Mouse (Mus musculus): ENCODE measurements at regions not wholly inside any gene's neighbourhood (a gene's known extent, or its start where the extent isn't known, plus 50 kb on each side); places are given as distances from the start of the nearest gene placed in this dataset.

GRCm38 (mm10) chr10:53180751-53181151 lies 156.7 kb upstream of the Pln start:
- no peaks in the 10 kb centered on the region for H3K27me3 ChIP-seq (ENCODE audit: control insufficient read depth, insufficient read depth, low read length)
- no peak for DNase-seq (ENCODE audit: extremely low read depth, low read depth, low spot score)
- TF ChIP-seq POLR2A (IDR thresholded peaks at IDR 0.05; ENCODE audit: extremely low read depth, insufficient read depth, low read length) (no peak), CTCF (IDR thresholded peaks at IDR 0.05; ENCODE audit: low read depth, low read length) (no peak)
- no peak overlapping the region for H3K4me3 ChIP-seq (ENCODE audit: insufficient read depth, low read depth, low read length)
- no peaks in the 10 kb centered on the region for H3K36me3 ChIP-seq (ENCODE audit: control insufficient read depth, insufficient read depth, low read length)
- WGBS: 65% methylated on average over 11 of the region's 11 CpGs
- H3K4me1 ChIP-seq (ENCODE audit: control insufficient read depth, insufficient read depth, low read length): no peaks in the 10 kb centered on the region
- H3K9ac ChIP-seq (ENCODE audit: low read depth, low read length): no peak overlapping the region
- H3K27ac ChIP-seq (replicated peaks; ENCODE audit: insufficient read depth, low read depth, low read length): no peak overlapping the region
- H3K79me2 ChIP-seq (ENCODE audit: control insufficient read depth, insufficient read depth, low read length): no peaks in the 10 kb centered on the region

- H3K36me3 ChIP-seq (ENCODE audit: control insufficient read depth, insufficient read depth, low read length): no peaks in the 10 kb centered on the region
- H3K4me1 ChIP-seq (ENCODE audit: control insufficient read depth, insufficient read depth, low read length): no peaks in the 10 kb centered on the region
- no peak overlapping the region for H3K27ac ChIP-seq (replicated peaks; ENCODE audit: insufficient read depth, low read depth, low read length)
- no peaks in the 10 kb centered on the region for H3K27me3 ChIP-seq (ENCODE audit: control insufficient read depth, insufficient read depth, low read length)
- DNase-seq (ENCODE audit: extremely low read depth, low read depth, low spot score): no peak
- H3K4me3 ChIP-seq (ENCODE audit: insufficient read depth, low read depth, low read length): no peak overlapping the region
- TF ChIP-seq POLR2A (IDR thresholded peaks at IDR 0.05; ENCODE audit: extremely low read depth, insufficient read depth, low read length) (no peak), CTCF (IDR thresholded peaks at IDR 0.05; ENCODE audit: low read depth, low read length) (no peak)
- WGBS: 78% methylated on average over 9 of the region's 9 CpGs
- H3K9ac ChIP-seq (ENCODE audit: low read depth, low read length): no peak overlapping the region
- no peaks in the 10 kb centered on the region for H3K79me2 ChIP-seq (ENCODE audit: control insufficient read depth, insufficient read depth, low read length)
Observed at GRCm38 (mm10) chr10:53181413-53181812, 156.1 kb upstream of the Pln start.

GRCm38 (mm10) chr10:53208466-53208865 lies 129.0 kb upstream of the Pln start:
- no peak overlapping the region for H3K4me3 ChIP-seq (ENCODE audit: insufficient read depth, low read depth, low read length)
- no peaks in the 10 kb centered on the region for H3K36me3 ChIP-seq (ENCODE audit: control insufficient read depth, insufficient read depth, low read length)
- peaks cover 3% of the 10 kb centered on the region for H3K4me1 ChIP-seq (ENCODE audit: control insufficient read depth, insufficient read depth, low read length)
- no peak overlapping the region for H3K27ac ChIP-seq (replicated peaks; ENCODE audit: insufficient read depth, low read depth, low read length)
- no peaks in the 10 kb centered on the region for H3K27me3 ChIP-seq (ENCODE audit: control insufficient read depth, insufficient read depth, low read length)
- TF ChIP-seq CTCF (IDR thresholded peaks at IDR 0.05; ENCODE audit: low read depth, low read length) (no peak), POLR2A (IDR thresholded peaks at IDR 0.05; ENCODE audit: extremely low read depth, insufficient read depth, low read length) (no peak)
- peak; percentile 54 for DNase-seq (ENCODE audit: extremely low read depth, low read depth, low spot score)
- H3K79me2 ChIP-seq (ENCODE audit: control insufficient read depth, insufficient read depth, low read length): no peaks in the 10 kb centered on the region
- WGBS: 65% methylated on average over 3 of the region's 3 CpGs
- no peak overlapping the region for H3K9ac ChIP-seq (ENCODE audit: low read depth, low read length)

GRCm38 (mm10) chr10:53209916-53210315 lies 127.6 kb upstream of the Pln start:
- TF ChIP-seq CTCF (IDR thresholded peaks at IDR 0.05; ENCODE audit: low read depth, low read length) (no peak), POLR2A (IDR thresholded peaks at IDR 0.05; ENCODE audit: extremely low read depth, insufficient read depth, low read length) (no peak)
- Histone ChIP-seq H3K9ac (ENCODE audit: low read depth, low read length) (no peak overlapping the region), H3K27me3 (ENCODE audit: control insufficient read depth, insufficient read depth, low read length) (no peaks in the 10 kb centered on the region), H3K27ac (replicated peaks; ENCODE audit: insufficient read depth, low read depth, low read length) (no peak overlapping the region), H3K36me3 (ENCODE audit: control insufficient read depth, insufficient read depth, low read length) (no peaks in the 10 kb centered on the region), H3K4me1 (ENCODE audit: control insufficient read depth, insufficient read depth, low read length) (peaks cover 3% of the 10 kb centered on the region), H3K4me3 (ENCODE audit: insufficient read depth, low read depth, low read length) (no peak overlapping the region), H3K79me2 (ENCODE audit: control insufficient read depth, insufficient read depth, low read length) (no peaks in the 10 kb centered on the region)
- peak; percentile 78 for DNase-seq (ENCODE audit: extremely low read depth, low read depth, low spot score)

Data from liver, adult 2 months (tissue).